Mouse (Mus musculus) left cerebral cortex, postnatal 25 days (tissue): ENCODE measurements around the gene Bcam. TPM values are rescaled to one million over a fixed set of nuclear protein-coding genes. Genes with fewer than 3 reads are reported as not detected.

ENCODE experiments used
- DNase-seq, 2 experiments: peaks; one replicate each; pipeline ENCODE4 v3.0.0; 2022; ENCODE audit warnings: low spot score in 2 of 2, mixed read lengths in 1 of 2
- intact Hi-C: fragments of 180-260 bp; cut with DNase I; formaldehyde crosslinking; loops from one replicate; pipeline ENCODE4 v1.15.1; 2025
- total RNA-seq, 2 experiments: library from RNA; stranded (reverse); gene quantifications; 2 replicates each; pipeline ENCODE4 v1.2.3; 2021

Bcam gene
- 10 to 100 TPM; 10.4 to 12.5 TPM for total RNA-seq

- DNase-seq = no peak
- intact Hi-C loops = no loop called here
Measured at GRCm38 (mm10) chr7:19770984-19771391, at the start of gene Bcam. Gene Bcam (minus strand): TSS chr7:19771016.

- intact Hi-C loops = no loop called here
- DNase-seq = no peak
Measured at GRCm38 (mm10) chr7:19818875-19819274, 48.1 kb upstream of the Bcam start.

GRCm38 (mm10) chr7:19818440-19818839 is 47.6 kb upstream of the Bcam start:
- DNase-seq = no peak
- intact Hi-C loops = no loop called here

- intact Hi-C loops = no loop called here
- peak in 1 of 2 experiments; percentile 44 for DNase-seq
Measured at GRCm38 (mm10) chr7:19817382-19818105, 46.7 kb upstream of the Bcam start.

- DNase-seq = peak; percentile 24 to 49
- intact Hi-C loops = no loop called here
Measured at GRCm38 (mm10) chr7:19816224-19816771, 45.5 kb upstream of the Bcam start.

GRCm38 (mm10) chr7:19815296-19816223 is 44.7 kb upstream of the Bcam start:
- intact Hi-C loops = no loop called here
- no peak for DNase-seq

GRCm38 (mm10) chr7:19813579-19814122 is 42.8 kb upstream of the Bcam start:
- DNase-seq = no peak
- intact Hi-C loops = no loop called here

- intact Hi-C loops = no loop called here
- no peak for DNase-seq
Measured at GRCm38 (mm10) chr7:19813161-19813560, 42.3 kb upstream of the Bcam start.

- DNase-seq = peak in 1 of 2 experiments; percentile 20
Measured at GRCm38 (mm10) chr7:19811114-19811513, 40.3 kb upstream of the Bcam start.

GRCm38 (mm10) chr7:19809369-19809768 is 38.6 kb upstream of the Bcam start:
- DNase-seq = peak in 1 of 2 experiments; percentile 31
- intact Hi-C loops = no loop called here

More at GRCm38 (mm10) chr7:19811114-19811513, 40.3 kb upstream of the Bcam start:
- intact Hi-C loops = no loop called here

- intact Hi-C loops = no loop called here
- no peak for DNase-seq
Measured at GRCm38 (mm10) chr7:19806356-19806969, 35.6 kb upstream of the Bcam start.

- DNase-seq = peak; percentile 61 to 65
- intact Hi-C loops = loop anchor here (1.0 to 5.0 kb wide), 3 partner anchors 40 to 154 kb away; no protein-coding TSS in a partner anchor
Measured at GRCm38 (mm10) chr7:19802995-19803394, 32.2 kb upstream of the Bcam start.

- peak in 1 of 2 experiments; percentile 52 for DNase-seq
- intact Hi-C loops = loop anchor here (5.0 kb wide), 1 partner anchor 157 kb away; no protein-coding TSS in a partner anchor
Measured at GRCm38 (mm10) chr7:19800764-19801163, 29.9 kb upstream of the Bcam start.

- intact Hi-C loops = no loop called here
- DNase-seq = peak; percentile 26 to 41
Measured at GRCm38 (mm10) chr7:19796697-19797588, 26.1 kb upstream of the Bcam start, which contains the start of gene Cblc. Gene Cblc (minus strand): TSS chr7:19796809.

- intact Hi-C loops = no loop called here
- no peak for DNase-seq
Measured at GRCm38 (mm10) chr7:19796254-19796653, 25.4 kb upstream of the Bcam start.

- no peak for DNase-seq
- intact Hi-C loops = no loop called here
Measured at GRCm38 (mm10) chr7:19795236-19795635, 24.4 kb upstream of the Bcam start.

GRCm38 (mm10) chr7:19792701-19793630 is 22.1 kb upstream of the Bcam start:
- intact Hi-C loops = no loop called here
- DNase-seq = no peak
